Mouse (Mus musculus): ENCODE measurements at regions not wholly inside any gene's neighbourhood (a gene's known extent, or its start where the extent isn't known, plus 50 kb on each side); places are given as distances from the start of the nearest gene placed in this dataset.

DNA sequence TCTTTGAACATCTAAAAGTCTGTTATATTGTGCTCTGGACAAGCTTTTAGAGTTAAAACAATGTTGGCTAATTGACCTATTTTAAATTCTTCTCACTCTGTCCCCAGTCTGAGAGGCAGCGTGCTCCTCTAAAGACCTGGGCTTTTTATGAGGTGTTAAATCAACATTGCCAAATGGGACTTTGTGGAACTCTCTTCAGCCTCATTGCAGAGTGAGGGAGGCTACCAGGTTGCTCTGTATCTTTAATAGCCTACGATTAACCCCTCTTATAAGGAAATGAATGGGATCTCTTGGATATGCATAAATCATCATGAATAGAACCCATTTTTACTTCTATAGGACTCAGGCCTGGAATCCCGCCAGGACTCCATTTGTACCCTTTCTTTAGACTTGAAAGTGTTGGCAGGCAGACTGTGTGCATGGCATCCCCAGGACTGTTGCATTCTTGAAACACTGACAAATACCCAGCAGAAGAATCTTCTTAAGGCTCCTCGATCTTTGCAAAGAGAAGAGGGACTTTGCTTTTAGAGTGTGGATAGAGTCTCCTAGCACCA, 2157.1 kb downstream of the 4930444P10Rik start:
- H3K4me3 ChIP-seq, result no peak overlapping the region
- TF ChIP-seq CTCF (IDR thresholded peaks at IDR 0.05), result no peak
- intact Hi-C loops (cut with DNase I), result no loop called here
- no peak for DNase-seq (ENCODE audit: extremely low spot score in 1 of 2, low spot score in 2 of 2)
- H3K27ac ChIP-seq, result no peak overlapping the region

DNA sequence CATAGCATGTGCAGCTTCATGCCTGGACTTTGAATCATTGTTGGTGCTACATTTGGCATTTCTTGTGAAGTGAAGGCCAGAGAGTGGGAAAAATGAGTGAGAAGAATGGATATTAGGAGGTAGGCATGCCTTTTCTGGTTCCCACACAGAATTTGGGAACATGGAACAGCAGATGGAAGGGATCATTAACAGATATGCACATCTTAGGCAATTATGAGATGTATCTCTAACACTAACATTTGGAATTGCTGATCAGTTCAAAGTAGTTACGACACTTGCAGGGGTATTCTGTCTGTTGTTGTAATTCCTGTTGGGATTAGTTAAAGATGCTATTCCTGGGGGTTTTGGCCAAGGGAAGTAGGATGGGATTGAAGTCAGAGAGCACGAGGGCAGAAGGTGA, 2164.4 kb downstream of the 4930444P10Rik start:
- intact Hi-C loops (cut with DNase I), result no loop called here
- H3K27ac ChIP-seq, result no peak overlapping the region
- no peak for TF ChIP-seq CTCF (IDR thresholded peaks at IDR 0.05)

DNA sequence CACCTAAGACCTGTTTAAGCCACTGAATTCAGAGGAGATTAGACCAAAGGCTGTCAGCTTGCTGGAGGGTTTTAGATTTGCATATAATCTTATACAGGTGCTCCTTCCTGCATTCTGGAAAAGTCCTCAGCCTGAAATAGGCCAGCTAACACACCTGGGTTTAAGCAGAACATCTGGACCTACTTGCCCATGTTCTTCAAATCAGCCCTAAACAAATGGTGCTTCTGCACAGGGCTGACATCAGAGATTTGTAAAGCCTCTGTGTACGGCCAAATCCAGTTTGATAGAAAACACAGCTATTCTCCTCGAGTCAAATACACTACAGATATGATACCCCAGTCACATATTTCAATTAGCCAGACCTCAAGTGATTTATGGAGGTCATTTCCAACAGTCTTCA, 2165.2 kb downstream of the 4930444P10Rik start:
- no peak overlapping the region for H3K27ac ChIP-seq
- TF ChIP-seq CTCF (IDR thresholded peaks at IDR 0.05), result no peak
- DNase-seq (ENCODE audit: extremely low spot score in 1 of 2, low spot score in 2 of 2), result no peak
- intact Hi-C loops (cut with DNase I), result no loop called here
- no peak overlapping the region for H3K4me3 ChIP-seq

More for the DNA sequence above, 2164.4 kb downstream of the 4930444P10Rik start:
- DNase-seq (ENCODE audit: extremely low spot score in 1 of 2, low spot score in 2 of 2), result no peak
- H3K4me3 ChIP-seq, result no peak overlapping the region

DNA sequence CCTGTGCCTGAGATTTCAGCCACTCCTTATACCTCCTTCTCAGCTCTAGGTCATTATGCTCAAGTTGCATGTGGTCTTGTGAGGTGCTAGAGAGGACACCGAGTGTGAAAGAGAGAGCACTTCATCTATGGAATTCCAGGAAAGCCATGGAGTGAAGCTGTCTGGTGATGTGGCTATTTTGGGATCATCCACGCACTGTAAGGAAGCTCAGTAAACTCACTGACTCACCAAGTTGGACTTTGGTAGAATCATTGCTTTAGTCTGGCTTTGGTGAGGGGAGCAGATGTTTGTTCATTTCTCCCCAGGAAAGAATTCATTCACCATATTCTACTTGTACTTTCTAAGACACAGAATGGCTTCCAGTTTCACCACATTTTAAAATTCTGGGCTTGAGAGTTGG, 2167.1 kb downstream of the 4930444P10Rik start:
- Histone ChIP-seq H3K4me3 (no peak overlapping the region), H3K27ac (no peak overlapping the region)
- no peak for DNase-seq (ENCODE audit: extremely low spot score in 1 of 2, low spot score in 2 of 2)
- intact Hi-C loops (cut with DNase I), result no loop called here
- TF ChIP-seq CTCF (IDR thresholded peaks at IDR 0.05), result no peak

DNA sequence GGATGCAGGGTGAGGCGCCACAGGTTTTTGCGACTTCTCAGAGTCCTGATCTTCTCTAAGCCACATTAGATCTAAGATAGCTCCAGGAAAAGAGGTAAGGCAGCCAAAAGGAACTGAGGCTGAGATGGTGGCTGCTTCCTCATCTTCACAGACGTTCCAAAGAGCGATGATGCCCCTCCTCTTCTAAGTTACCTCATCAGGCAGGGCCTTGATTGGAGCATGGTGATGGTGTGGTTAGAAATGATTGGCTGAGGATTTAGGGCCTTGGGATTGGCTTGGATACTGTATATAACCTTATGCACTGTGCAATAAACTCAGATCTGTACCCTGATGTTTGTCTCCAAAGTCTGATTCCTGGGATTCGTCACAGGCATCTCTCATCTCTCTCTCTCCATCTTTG, 2177.9 kb downstream of the 4930444P10Rik start:
- TF ChIP-seq CTCF (IDR thresholded peaks at IDR 0.05), result no peak
- DNase-seq (ENCODE audit: extremely low spot score in 1 of 2, low spot score in 2 of 2), result no peak
- intact Hi-C loops (cut with DNase I), result no loop called here
- Histone ChIP-seq H3K4me3 (no peak overlapping the region), H3K27ac (no peak overlapping the region)

- intact Hi-C loops (cut with DNase I), result no loop called here
- Histone ChIP-seq H3K27ac (no peak overlapping the region), H3K4me3 (no peak overlapping the region)
- TF ChIP-seq CTCF (IDR thresholded peaks at IDR 0.05), result no peak
- no peak for DNase-seq (ENCODE audit: extremely low spot score in 1 of 2, low spot score in 2 of 2)
These were observed 2214.0 kb downstream of the 4930444P10Rik start for GRCm38 (mm10) chr1:13879126-13879525.

DNA sequence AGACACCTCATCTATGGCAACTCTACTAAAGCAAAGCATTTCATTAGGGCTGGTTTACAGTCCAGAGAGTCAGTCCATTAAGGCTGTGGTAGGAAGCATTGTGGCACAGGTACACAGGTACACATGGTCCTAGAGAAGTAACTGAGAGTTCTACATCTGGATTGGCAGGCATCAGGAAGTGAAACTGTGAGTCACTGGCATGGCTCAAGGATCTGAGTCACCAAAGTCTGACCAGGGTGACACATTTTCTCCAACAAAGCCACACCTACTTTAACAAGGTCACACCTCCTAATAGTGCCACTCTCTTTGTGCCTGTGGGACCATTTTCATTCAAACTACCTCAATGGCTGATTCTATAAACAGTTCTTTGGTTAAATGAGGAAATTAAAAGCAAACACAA, 2219.2 kb downstream of the 4930444P10Rik start:
- intact Hi-C loops (cut with DNase I), result no loop called here
- DNase-seq (ENCODE audit: extremely low spot score in 1 of 2, low spot score in 2 of 2), result no peak
- Histone ChIP-seq H3K27ac (no peak overlapping the region), H3K4me3 (no peak overlapping the region)
- TF ChIP-seq CTCF (IDR thresholded peaks at IDR 0.05), result no peak

- Histone ChIP-seq H3K27ac (no peak overlapping the region), H3K4me3 (no peak overlapping the region)
- TF ChIP-seq CTCF (IDR thresholded peaks at IDR 0.05), result no peak
- intact Hi-C loops (cut with DNase I), result no loop called here
- DNase-seq (ENCODE audit: extremely low spot score in 1 of 2, low spot score in 2 of 2), result no peak
These were observed 2220.6 kb downstream of the 4930444P10Rik start for GRCm38 (mm10) chr1:13872536-13872935.

DNA sequence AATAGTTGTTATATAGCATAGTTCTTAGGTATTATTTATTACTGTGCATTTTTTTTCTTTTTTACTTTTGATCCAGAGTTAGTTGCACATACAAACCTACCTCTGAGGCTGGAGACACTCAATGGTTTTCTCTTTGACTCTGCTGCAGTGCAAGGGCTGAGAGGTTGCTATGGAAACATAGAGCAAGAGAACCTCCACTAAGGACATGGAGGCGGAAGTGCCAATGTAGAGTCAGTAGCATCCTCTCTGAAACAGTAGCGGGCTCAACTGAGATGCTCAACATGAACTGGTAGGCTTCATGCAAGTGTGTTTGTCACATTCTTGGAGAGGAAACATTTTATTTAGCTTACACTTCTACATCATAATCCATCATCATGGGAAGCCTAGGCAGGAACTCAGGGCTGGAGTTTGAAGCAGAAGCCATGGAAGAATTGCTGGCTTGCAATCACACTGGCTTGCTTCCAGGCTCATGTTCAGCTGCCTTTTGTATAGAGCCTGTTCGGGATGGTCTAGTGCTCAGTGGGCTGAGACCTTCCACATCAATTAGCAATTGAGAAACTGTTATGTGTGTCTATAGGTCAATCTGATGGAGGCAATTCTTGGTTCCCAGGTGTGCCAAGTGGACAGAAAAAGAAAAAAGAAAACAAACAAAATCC, 2222.4 kb downstream of the 4930444P10Rik start:
- Histone ChIP-seq H3K4me3 (no peak overlapping the region), H3K27ac (peak overlapping the region; percentile 1; the same call in 1 of the 2 replicates)
- TF ChIP-seq CTCF (IDR thresholded peaks at IDR 0.05), result no peak
- intact Hi-C loops (cut with DNase I), result no loop called here
- DNase-seq (ENCODE audit: extremely low spot score in 1 of 2, low spot score in 2 of 2), result peak; percentile 22 to 28

DNA sequence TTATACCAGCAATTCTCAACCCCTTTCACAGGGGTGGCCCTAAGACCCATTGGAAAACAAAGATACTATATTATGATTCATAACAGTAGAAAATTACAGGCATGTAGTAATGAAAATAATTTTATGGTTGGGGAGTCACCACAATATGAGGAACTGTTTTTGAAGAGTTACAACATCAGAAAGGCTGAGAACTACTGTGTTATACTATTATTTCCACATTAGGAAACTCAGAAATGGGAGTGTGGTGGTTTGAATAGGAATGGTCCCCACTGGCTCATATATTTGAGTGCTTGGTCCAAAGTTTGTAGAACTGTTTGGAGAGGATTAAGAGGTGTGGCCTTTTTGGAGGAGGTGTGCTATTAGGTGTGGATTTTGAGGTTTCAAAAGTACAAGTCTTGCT, 2227.4 kb downstream of the 4930444P10Rik start:
- no peak overlapping the region for H3K4me3 ChIP-seq
- intact Hi-C loops (cut with DNase I), result no loop called here
- TF ChIP-seq CTCF (IDR thresholded peaks at IDR 0.05), result no peak
- DNase-seq (ENCODE audit: extremely low spot score in 1 of 2, low spot score in 2 of 2), result no peak
- H3K27ac ChIP-seq, result no peak overlapping the region

DNA sequence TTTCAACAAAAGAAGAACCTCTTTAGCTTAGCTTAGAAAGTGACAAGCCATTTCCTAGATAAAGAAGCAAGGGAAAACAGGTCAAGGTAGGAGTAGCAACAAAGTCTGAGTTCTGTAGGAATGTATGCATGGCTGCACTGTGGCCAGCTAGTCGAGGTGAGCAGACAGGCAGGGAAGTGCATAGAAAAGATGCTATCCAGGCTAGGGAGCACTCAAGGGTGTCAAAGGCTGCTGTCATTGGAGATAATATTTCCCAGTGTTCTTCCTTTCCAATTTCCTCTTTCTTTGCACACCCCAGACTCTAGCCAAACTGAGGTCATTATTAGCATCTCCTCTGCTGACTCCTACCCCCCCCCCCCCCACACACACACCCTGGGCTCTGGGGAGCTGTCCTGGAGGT, 2229.4 kb downstream of the 4930444P10Rik start:
- no peak for TF ChIP-seq CTCF (IDR thresholded peaks at IDR 0.05)
- intact Hi-C loops (cut with DNase I), result no loop called here
- H3K4me3 ChIP-seq, result no peak overlapping the region

DNA sequence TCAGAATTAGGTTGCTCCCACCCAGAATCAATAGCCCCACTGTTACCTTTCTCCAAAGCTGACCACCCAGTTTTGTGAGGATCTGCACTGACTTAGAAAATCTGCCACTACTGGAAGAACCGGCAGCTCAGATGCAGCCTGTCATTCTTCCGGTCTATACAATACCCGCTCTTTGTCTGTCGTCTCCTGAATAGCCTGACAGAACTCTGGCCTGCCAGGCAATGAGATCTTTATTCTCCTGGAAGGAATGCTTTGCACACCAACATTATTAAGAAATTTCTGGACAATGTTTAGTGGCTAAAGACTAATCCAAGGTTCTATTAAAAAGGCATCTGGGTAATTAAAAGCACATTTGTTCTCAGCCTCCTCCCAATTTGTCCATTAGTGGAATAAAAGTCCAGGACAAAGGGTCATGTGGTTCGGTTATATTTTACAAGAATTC, 2232.0 kb downstream of the 4930444P10Rik start:
- DNase-seq (ENCODE audit: extremely low spot score in 1 of 2, low spot score in 2 of 2), result no peak
- intact Hi-C loops (cut with DNase I), result no loop called here
- no peak for TF ChIP-seq CTCF (IDR thresholded peaks at IDR 0.05)
- H3K4me3 ChIP-seq, result no peak overlapping the region
- no peak overlapping the region for H3K27ac ChIP-seq

More for the DNA sequence above, 2229.4 kb downstream of the 4930444P10Rik start:
- DNase-seq (ENCODE audit: extremely low spot score in 1 of 2, low spot score in 2 of 2), result no peak
- H3K27ac ChIP-seq, result no peak overlapping the region

DNA sequence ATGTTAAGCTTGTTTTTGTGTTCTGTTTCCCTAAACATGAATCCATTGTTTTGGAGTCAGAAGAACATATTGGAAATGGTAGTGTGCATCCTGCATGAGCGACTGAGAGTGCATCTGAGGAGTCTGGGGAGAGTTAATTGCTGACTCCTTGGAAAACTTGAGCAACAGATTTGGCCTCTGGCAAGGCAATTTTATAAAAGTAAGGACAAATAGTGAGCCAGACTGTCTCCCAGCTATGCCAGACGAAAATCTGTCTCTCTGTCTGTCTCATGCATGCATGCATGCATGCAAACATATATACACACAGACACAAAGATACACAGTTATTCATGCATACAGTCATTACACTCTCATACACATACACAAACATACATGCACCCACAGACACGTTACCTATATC, 2232.7 kb downstream of the 4930444P10Rik start:
- no peak for DNase-seq (ENCODE audit: extremely low spot score in 1 of 2, low spot score in 2 of 2)
- intact Hi-C loops (cut with DNase I), result no loop called here
- Histone ChIP-seq H3K4me3 (no peak overlapping the region), H3K27ac (no peak overlapping the region)
- TF ChIP-seq CTCF (IDR thresholded peaks at IDR 0.05), result no peak
